Mouse (Mus musculus): ENCODE measurements at regions not wholly inside any gene's neighbourhood (a gene's known extent, or its start where the extent isn't known, plus 50 kb on each side); places are given as distances from the start of the nearest gene placed in this dataset.

GRCm38 (mm10) chr3:128520671-128521103 is 624.6 kb upstream of the Fam241a start:
- TF ChIP-seq POLR2A (IDR thresholded peaks at IDR 0.05; ENCODE audit: low read depth, low read length): no peak
- no peak for TF ChIP-seq CTCF (IDR thresholded peaks at IDR 0.05; ENCODE audit: extremely low read depth, insufficient read depth, insufficient read length, insufficient replicate concordance)

Measured in spleen, adult 2 months (tissue).